Mouse (Mus musculus) ovary, adult 18-20 months (tissue): ENCODE results near the gene Six5.
"Not testable (repeated sequence)": the region's sequence is repeated elsewhere in the genome, so short reads cannot be mapped to it uniquely, and the experiment has no call there.

Source experiments
- DNase-seq: peaks from one replicate; pipeline ENCODE4 v3.0.0; 2022; ENCODE audit warnings: low spot score, mixed read lengths

Gene Six5

GRCm38 (mm10) chr7:19094471-19094825 lies at the start of gene Six5:
TSS of gene Six5 (plus strand) at chr7:19094594.
- DNase-seq = peak; percentile 56

GRCm38 (mm10) chr7:19044616-19045015 lies 49.8 kb upstream of the Six5 start:
- no peak for DNase-seq

GRCm38 (mm10) chr7:19046286-19047069 lies 47.9 kb upstream of the Six5 start:
- peak; percentile 61 for DNase-seq

GRCm38 (mm10) chr7:19048006-19048527 lies 46.3 kb upstream of the Six5 start:
- no peak for DNase-seq

GRCm38 (mm10) chr7:19049252-19049651 lies 45.1 kb upstream of the Six5 start:
- no peak for DNase-seq

GRCm38 (mm10) chr7:19050172-19050571 lies 44.2 kb upstream of the Six5 start:
- DNase-seq = no peak

- no peak for DNase-seq
Measured at GRCm38 (mm10) chr7:19051161-19051560, 43.2 kb upstream of the Six5 start.

- no peak for DNase-seq
Measured at GRCm38 (mm10) chr7:19052345-19053135, 41.9 kb upstream of the Six5 start.

- no peak for DNase-seq
Measured at GRCm38 (mm10) chr7:19053136-19053532, 41.3 kb upstream of the Six5 start.

- no peak for DNase-seq
Measured at GRCm38 (mm10) chr7:19054047-19054776, 40.2 kb upstream of the Six5 start, which contains the start of gene Rsph6a. TSS of gene Rsph6a (plus strand) at chr7:19054690.

- DNase-seq = no peak
Measured at GRCm38 (mm10) chr7:19054777-19055076, 39.7 kb upstream of the Six5 start.

- DNase-seq = no peak
Measured at GRCm38 (mm10) chr7:19055108-19055507, 39.3 kb upstream of the Six5 start.

GRCm38 (mm10) chr7:19057405-19057804 lies 37.0 kb upstream of the Six5 start:
- DNase-seq = no peak

- DNase-seq = no peak
Measured at GRCm38 (mm10) chr7:19065896-19066295, 28.5 kb upstream of the Six5 start.

GRCm38 (mm10) chr7:19067063-19067462 lies 27.3 kb upstream of the Six5 start:
- no peak for DNase-seq

GRCm38 (mm10) chr7:19067935-19068334 lies 26.5 kb upstream of the Six5 start:
- DNase-seq = no peak

GRCm38 (mm10) chr7:19068707-19069106 lies 25.7 kb upstream of the Six5 start:
- no peak for DNase-seq

GRCm38 (mm10) chr7:19069500-19069899 lies 24.9 kb upstream of the Six5 start:
- DNase-seq = no peak

GRCm38 (mm10) chr7:19071024-19071423 lies 23.4 kb upstream of the Six5 start:
- not testable (repeated sequence) for DNase-seq

GRCm38 (mm10) chr7:19073504-19073903 lies 20.9 kb upstream of the Six5 start:
- no peak for DNase-seq

GRCm38 (mm10) chr7:19074494-19074893 lies 19.9 kb upstream of the Six5 start:
- no peak for DNase-seq

- DNase-seq = no peak
Measured at GRCm38 (mm10) chr7:19075231-19075630, 19.2 kb upstream of the Six5 start.
